Mouse (Mus musculus) liver, postnatal 0 days (tissue): Measurements from ENCODE around the gene Rapgef4. TPM values are rescaled to one million over a fixed set of nuclear protein-coding genes. Genes with fewer than 3 reads are reported as not detected.

Experiments used
- ATAC-seq: fragments of 200-750 bp; cut with Nextera tagmentation; 2 replicates; pipeline ENCODE4 v1.8.0; 2017; ENCODE audit warnings: mild to moderate bottlenecking, moderate library complexity
- DNase-seq: peaks from one replicate; pipeline ENCODE4 v3.0.0-alpha.2; 2016
- H3K27ac ChIP-seq: fragments of 300-500 bp; sonication (generic); 2 replicates; pipeline ENCODE4 v1.5.1; 2014; ENCODE audit warnings: antibody characterized with exemption, moderate library complexity, mild to moderate bottlenecking, low read depth
- H3K27me3 ChIP-seq: fragments of 300-500 bp; sonication (generic); 2 replicates; pipeline ENCODE4 v1.6.1; 2014; ENCODE audit warnings: low read length, control low read depth, mixed read lengths; ENCODE audit not compliant: insufficient read depth
- H3K36me3 ChIP-seq: fragments of 300-500 bp; sonication (generic); replicated peaks from 2 replicates; pipeline ENCODE4 v1.6.1; 2014; ENCODE audit warnings: mild to moderate bottlenecking, control low read depth, low read length, moderate library complexity, mixed read lengths; ENCODE audit not compliant: insufficient read depth
- H3K4me1 ChIP-seq: fragments of 300-500 bp; sonication (generic); 2 replicates; pipeline ENCODE4 v1.6.1; 2014; ENCODE audit warnings: antibody characterized with exemption, mild to moderate bottlenecking, control low read depth; ENCODE audit not compliant: insufficient read depth
- H3K4me2 ChIP-seq: fragments of 300-500 bp; sonication (generic); 2 replicates; pipeline ENCODE4 v1.6.1; 2014; ENCODE audit warnings: low read depth, mild to moderate bottlenecking, low read length, moderate library complexity, mixed read lengths
- H3K4me3 ChIP-seq: fragments of 300-500 bp; sonication (generic); 2 replicates; pipeline ENCODE4 v1.5.1; 2014; ENCODE audit warnings: low read depth, low read length
- H3K9ac ChIP-seq: fragments of 300-500 bp; sonication (generic); replicated peaks from 2 replicates; pipeline ENCODE4 v1.6.1; 2014; ENCODE audit warnings: mild to moderate bottlenecking, moderate library complexity
- H3K9me3 ChIP-seq: fragments of 300-500 bp; sonication (generic); 2 replicates; pipeline ENCODE4 v1.6.1; 2016; ENCODE audit warnings: mild to moderate bottlenecking, control low read depth, low read length, mixed read lengths
- CTCF ChIP-seq: sonication (generic); IDR thresholded peaks from 2 replicates; pipeline ENCODE4 v1.5.1; 2016; ENCODE audit warnings: antibody characterized with exemption, low read depth
- EP300 ChIP-seq: IDR thresholded peaks from 2 replicates; pipeline ENCODE4 v1.6.1; 2016; ENCODE audit warnings: antibody characterized with exemption, low read depth, mild to moderate bottlenecking
- WGBS: fragments of 180-500 bp; shearing (Covaris S2); extraction: QIAGEN DNeasy Blood & Tissue Kit; methylation state at CpG from one replicate; pipeline ENCODE4 v1.1.7; 2014; ENCODE audit not compliant: insufficient replicate concordance; 5-methylcytosine and 5-hydroxymethylcytosine counted together
- polyA plus RNA-seq: library from polyadenylated mRNA; unstranded; fragments of >200 nt; fragmentation: Nextera tagmentation; extraction: Ambion mirVana; gene quantifications from 2 replicates; pipeline ENCODE4 v1.2.1, GENCODE M21; 2015

Gene Rapgef4
- polyA plus RNA-seq, 1 experiment from 2014 or later = 30.2 TPM

GRCm38 (mm10) chr2:72301194-72301916 lies 320.3 kb downstream of the Rapgef4 start:
- Histone ChIP-seq H3K4me3 (no peak overlapping the region), H3K27ac (no peak overlapping the region), H3K9ac (no peak overlapping the region), H3K9me3 (no peaks in the 10 kb centered on the region), H3K4me1 (no peaks in the 10 kb centered on the region), H3K36me3 (peaks cover 19% of the 10 kb centered on the region), H3K27me3 (no peaks in the 10 kb centered on the region), H3K4me2 (no peak overlapping the region)
- ATAC-seq = 0 out of 2 replicates have a peak, but pooled peaks have one; percentile 33
- no peak for DNase-seq
- 65% methylated on average over 9 of the region's 9 CpGs for WGBS
- TF ChIP-seq CTCF (no peak), EP300 (no peak)

DNA sequence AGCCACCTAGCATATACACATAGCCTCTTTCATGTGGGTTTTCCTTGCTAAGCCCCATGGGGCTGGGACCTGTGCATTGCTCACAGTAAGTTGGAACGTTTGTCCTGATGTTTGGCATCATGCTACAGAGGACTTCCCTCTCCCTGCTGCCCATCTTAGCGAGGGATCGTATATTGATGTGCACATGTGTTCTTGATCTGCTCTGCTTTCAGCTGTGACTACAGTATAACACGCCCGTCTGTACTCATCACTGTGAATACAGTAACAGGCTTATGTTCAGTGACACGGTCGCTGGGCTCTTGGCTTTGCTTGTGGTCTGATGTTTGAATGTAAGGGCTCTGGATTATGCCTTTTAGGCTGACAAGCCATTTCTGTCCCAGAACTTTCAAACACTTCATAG lies 324.7 kb downstream of the Rapgef4 start:
- H3K4me3 ChIP-seq = no peak overlapping the region
- no peaks in the 10 kb centered on the region for H3K9me3 ChIP-seq
- ATAC-seq (no peak), DNase-seq (no peak)
- peaks cover 10% of the 10 kb centered on the region for H3K36me3 ChIP-seq
- H3K9ac ChIP-seq = no peak overlapping the region
- H3K4me1 ChIP-seq = peaks cover 4% of the 10 kb centered on the region; the same call in 1 of the 2 replicates
- TF ChIP-seq CTCF = no peak
- TF ChIP-seq EP300 = no peak
- 96% methylated on average over 7 of the region's 7 CpGs for WGBS
- no peaks in the 10 kb centered on the region for H3K27me3 ChIP-seq
- H3K27ac ChIP-seq = no peak overlapping the region
- no peak overlapping the region for H3K4me2 ChIP-seq

Other genes with a start within 250 kb of the Rapgef4 start
- gene Itga6, start 235.6 kb upstream of the Rapgef4 start, polyA plus RNA-seq = 7.5 and 7.7 TPM in 2 replicates
- gene Pdk1, start 108.0 kb upstream of the Rapgef4 start, polyA plus RNA-seq = 24.5 and 27.1 TPM in 2 replicates